Mouse (Mus musculus) lung, postnatal 10 days (tissue): ENCODE data around the gene Abca7.

Experiments
- DNase-seq: peaks from one replicate; pipeline ENCODE4 v3.0.0; 2021

Gene Abca7

GRCm38 (mm10) chr10:79996272-79997033 is at the start of gene Abca7:
TSS of gene Abca7 (plus strand) at chr10:79996494.
- peak; percentile 99 for DNase-seq

- no peak for DNase-seq
These were observed 49.5 kb upstream of the Abca7 start for GRCm38 (mm10) chr10:79946752-79947322.

GRCm38 (mm10) chr10:79947502-79947901 is 48.8 kb upstream of the Abca7 start:
- no peak for DNase-seq

- no peak for DNase-seq
These were observed 46.4 kb upstream of the Abca7 start for GRCm38 (mm10) chr10:79949873-79950272.

- no peak for DNase-seq
These were observed 45.6 kb upstream of the Abca7 start for GRCm38 (mm10) chr10:79950661-79951060.

GRCm38 (mm10) chr10:79953946-79954345 is 42.3 kb upstream of the Abca7 start:
- peak; percentile 71 for DNase-seq

GRCm38 (mm10) chr10:79955691-79956090 is 40.6 kb upstream of the Abca7 start:
- DNase-seq: no peak

- no peak for DNase-seq
These were observed 39.6 kb upstream of the Abca7 start for GRCm38 (mm10) chr10:79956643-79957154.

GRCm38 (mm10) chr10:79958140-79958816 is 38.0 kb upstream of the Abca7 start:
- DNase-seq: peak; percentile 93

- peak; percentile 69 for DNase-seq
These were observed 36.9 kb upstream of the Abca7 start for GRCm38 (mm10) chr10:79959412-79959811.

GRCm38 (mm10) chr10:79959847-79960601 is 36.3 kb upstream of the Abca7 start, which contains the start of gene Wdr18:
TSS of gene Wdr18 (plus strand) at chr10:79960152.
- DNase-seq: peak; percentile 99

GRCm38 (mm10) chr10:79960671-79961294 is 35.5 kb upstream of the Abca7 start:
- no peak for DNase-seq

- DNase-seq: no peak
These were observed 31.6 kb upstream of the Abca7 start for GRCm38 (mm10) chr10:79964727-79965126.

- DNase-seq: no peak
These were observed 31.0 kb upstream of the Abca7 start for GRCm38 (mm10) chr10:79965325-79965724.

- DNase-seq: no peak
These were observed 29.4 kb upstream of the Abca7 start for GRCm38 (mm10) chr10:79966886-79967400.

GRCm38 (mm10) chr10:79968181-79968580 is 28.1 kb upstream of the Abca7 start:
- no peak for DNase-seq

GRCm38 (mm10) chr10:79969124-79969568 is 27.1 kb upstream of the Abca7 start:
- no peak for DNase-seq

- DNase-seq: no peak
These were observed 25.7 kb upstream of the Abca7 start, which contains the start of gene Grin3b for GRCm38 (mm10) chr10:79970415-79971182. TSS of gene Grin3b (plus strand) at chr10:79970715.

GRCm38 (mm10) chr10:79971183-79971497 is 25.2 kb upstream of the Abca7 start:
- no peak for DNase-seq

- peak; percentile 71 for DNase-seq
These were observed 23.5 kb upstream of the Abca7 start for GRCm38 (mm10) chr10:79972831-79973230.

GRCm38 (mm10) chr10:79974087-79974486 is 22.2 kb upstream of the Abca7 start:
- DNase-seq: no peak
